Mouse (Mus musculus) heart, postnatal 14 days (tissue): ENCODE results near the gene Sgk2. TPM values are rescaled to one million over a fixed set of nuclear protein-coding genes. Genes with fewer than 3 reads are reported as not detected.
"Not testable (repeated sequence)": the region's sequence is repeated elsewhere in the genome, so short reads cannot be mapped to it uniquely, and the experiment has no call there.

Experiments used
- DNase-seq, 2 experiments: peaks; one replicate each; pipeline ENCODE4 v3.0.0; 2021 to 2022
- intact Hi-C: fragments of 180-260 bp; cut with DNase I; formaldehyde crosslinking; loops from one replicate; pipeline ENCODE4 v1.15.1; 2025
- total RNA-seq, 2 experiments: library from RNA; stranded (reverse); gene quantifications; 2 replicates each; pipeline ENCODE4 v1.2.3; 2021

The Sgk2 gene
- total RNA-seq, 2 experiments from 2014 or later = 0.12 TPM; not detected in 1

DNA sequence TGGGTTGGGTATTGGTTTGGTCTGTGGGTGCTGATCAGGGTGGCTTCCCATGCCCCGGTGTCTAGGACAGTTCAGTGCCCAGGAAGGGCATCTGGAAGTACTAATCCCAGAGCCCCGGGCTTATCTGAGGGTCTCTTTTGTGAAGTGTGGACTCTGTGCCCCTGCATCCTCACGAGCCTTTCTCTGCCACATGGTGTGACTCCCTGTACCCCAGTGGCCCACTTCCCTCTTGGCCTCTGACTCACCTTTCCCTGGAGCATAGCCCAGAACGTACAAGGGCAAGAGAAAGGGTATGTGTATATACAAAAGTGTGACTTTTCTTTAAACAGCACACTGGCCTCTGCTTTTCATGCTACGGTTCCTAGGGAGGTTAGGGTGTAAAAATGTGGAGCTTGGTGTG lies 68.6 kb downstream of the Sgk2 start:
- DNase-seq = no peak
- intact Hi-C loops = no loop called here

DNA sequence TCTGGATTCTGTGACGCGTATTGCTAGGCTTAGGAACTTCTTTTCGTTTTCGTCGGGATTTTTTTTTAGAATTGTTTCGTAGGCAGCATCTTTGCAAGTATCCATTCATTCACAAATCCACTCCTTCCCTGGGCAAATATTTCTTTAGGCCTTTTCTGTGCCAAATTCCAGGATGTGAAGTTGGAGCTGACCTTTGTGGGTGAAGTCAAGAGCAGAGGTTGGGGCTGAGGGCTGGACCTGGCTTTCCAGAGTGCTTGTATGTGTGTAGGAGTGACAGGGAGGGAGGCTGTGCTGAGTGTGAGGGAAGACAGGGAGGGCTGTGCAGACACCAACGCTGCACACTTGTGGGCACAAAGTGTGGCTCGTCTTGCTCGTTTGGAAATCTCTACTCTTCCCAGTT lies 69.5 kb downstream of the Sgk2 start:
- DNase-seq = no peak
- intact Hi-C loops = no loop called here

GRCm38 (mm10) chr2:163058981-163059380 lies 71.9 kb downstream of the Sgk2 start:
- intact Hi-C loops, DNase-seq: not testable (repeated sequence)

DNA sequence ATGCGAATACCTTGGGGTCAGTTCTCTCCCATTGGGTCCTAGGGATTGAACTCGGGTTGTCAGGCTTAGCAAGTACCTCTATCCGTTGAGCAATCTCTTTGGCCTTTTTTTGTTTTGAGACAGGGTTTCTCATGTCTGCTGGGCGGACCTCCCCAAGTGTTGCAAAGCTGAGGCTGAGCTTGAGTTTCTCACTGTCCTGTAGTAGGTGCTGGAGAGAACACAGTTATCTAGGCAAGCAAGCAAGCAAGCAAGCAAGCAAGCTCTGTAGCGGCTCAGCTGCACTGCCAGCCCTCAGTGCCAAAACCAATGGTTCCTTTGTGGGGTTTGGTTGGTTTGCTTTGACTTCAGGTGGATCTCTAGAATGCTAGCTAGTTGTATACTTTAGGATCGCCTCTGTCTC lies 73.5 kb downstream of the Sgk2 start:
- DNase-seq = no peak
- intact Hi-C loops = no loop called here

DNA sequence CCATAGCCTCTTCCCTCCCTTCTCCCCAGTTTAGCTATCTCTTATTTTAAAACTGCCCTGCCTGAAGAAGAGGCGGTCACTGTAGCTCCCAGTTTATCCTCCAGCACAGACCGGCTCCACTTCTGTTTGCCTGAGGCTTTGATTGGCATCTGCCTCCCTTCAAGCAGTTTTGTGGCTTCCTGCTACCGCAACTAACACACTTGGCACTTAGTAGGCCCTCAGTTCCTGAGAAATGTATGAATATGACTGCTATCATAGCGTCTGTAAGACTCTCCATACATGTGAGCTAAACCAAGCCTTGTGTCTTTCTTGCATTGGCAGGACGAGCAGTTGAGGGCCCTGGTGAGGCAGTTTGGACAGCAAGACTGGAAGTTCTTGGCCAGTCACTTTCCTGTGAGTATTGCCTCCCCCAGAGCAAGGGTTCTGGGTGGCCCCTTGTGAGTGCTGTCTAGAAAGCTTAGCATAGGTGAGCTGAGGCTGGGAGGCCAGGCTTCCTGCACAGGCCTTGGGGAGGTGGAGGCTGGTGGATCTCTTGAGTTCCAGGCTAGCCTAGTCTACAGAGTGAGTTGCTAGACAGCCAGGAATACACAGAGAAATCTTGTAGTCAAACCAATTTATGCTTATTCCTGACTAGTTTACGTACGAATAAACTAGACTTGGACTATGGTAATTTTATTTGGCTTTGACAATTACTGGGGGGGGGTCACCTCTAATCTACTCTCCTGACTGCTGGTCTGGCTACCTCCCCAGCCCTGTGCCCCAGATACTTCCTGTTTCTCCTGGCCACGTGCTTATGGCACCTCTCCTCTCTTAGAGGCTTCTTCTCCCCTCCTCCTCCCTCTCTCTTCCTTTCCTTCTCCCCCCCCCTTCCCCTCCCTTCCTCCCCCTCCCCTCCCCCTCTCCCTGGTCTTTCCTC lies 74.3 kb downstream of the Sgk2 start:
- intact Hi-C loops = no loop called here
- no peak for DNase-seq

DNA sequence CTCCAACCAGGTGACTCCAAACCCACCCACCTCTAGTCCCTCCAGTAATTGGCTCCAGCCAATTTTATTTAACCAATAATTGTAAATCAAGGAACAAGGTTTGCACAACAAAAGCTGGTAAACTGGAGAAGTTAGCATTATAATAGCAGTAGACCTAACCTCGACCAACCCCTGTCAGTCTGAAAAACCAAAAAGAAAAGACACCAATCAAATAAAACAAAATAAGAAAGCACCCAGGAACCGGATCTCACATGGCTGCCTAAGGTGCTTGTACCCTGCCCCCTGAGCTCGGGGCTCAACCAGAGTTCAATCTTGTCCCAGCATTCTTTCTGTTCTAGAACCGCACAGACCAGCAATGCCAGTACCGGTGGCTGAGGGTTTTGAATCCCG lies 75.0 kb downstream of the Sgk2 start:
- intact Hi-C loops = no loop called here
- no peak for DNase-seq

Other genes starting within 250 kb of the Sgk2 start
- gene Srsf6, start 55.8 kb upstream of the Sgk2 start, total RNA-seq = 10 to 100 TPM; 88.4 to 91.7 TPM
- under 1 TPM in 1 of 2 experiments, not detected in 1; 0.05 TPM for gene L3mbtl1, start 43.9 kb upstream of the Sgk2 start, total RNA-seq
- 10 to 100 TPM; 21.6 to 21.7 TPM for gene Ift52, start 30.0 kb downstream of the Sgk2 start, total RNA-seq
- 1 to 10 TPM; 1.7 to 2.3 TPM for gene Mybl2, start 67.4 kb downstream of the Sgk2 start, total RNA-seq
- not detected for gene Gtsf1l, start 100.5 kb downstream of the Sgk2 start, total RNA-seq
- 1 to 10 TPM; 2.4 to 2.6 TPM for gene Tox2, start 215.8 kb downstream of the Sgk2 start, total RNA-seq